Mouse (Mus musculus) adrenal gland, postnatal 14 days (tissue): ENCODE measurements at regions not wholly inside any gene's neighbourhood (a gene's known extent, or its start where the extent isn't known, plus 50 kb on each side); places are given as distances from the start of the nearest gene placed in this dataset.
"Not testable (repeated sequence)": the region's sequence is repeated elsewhere in the genome, so short reads cannot be mapped to it uniquely, and the experiment has no call there.

Source experiments
- DNase-seq: peaks from one replicate; pipeline ENCODE4 v3.0.0; 2021; ENCODE audit warnings: mixed read lengths

DNA sequence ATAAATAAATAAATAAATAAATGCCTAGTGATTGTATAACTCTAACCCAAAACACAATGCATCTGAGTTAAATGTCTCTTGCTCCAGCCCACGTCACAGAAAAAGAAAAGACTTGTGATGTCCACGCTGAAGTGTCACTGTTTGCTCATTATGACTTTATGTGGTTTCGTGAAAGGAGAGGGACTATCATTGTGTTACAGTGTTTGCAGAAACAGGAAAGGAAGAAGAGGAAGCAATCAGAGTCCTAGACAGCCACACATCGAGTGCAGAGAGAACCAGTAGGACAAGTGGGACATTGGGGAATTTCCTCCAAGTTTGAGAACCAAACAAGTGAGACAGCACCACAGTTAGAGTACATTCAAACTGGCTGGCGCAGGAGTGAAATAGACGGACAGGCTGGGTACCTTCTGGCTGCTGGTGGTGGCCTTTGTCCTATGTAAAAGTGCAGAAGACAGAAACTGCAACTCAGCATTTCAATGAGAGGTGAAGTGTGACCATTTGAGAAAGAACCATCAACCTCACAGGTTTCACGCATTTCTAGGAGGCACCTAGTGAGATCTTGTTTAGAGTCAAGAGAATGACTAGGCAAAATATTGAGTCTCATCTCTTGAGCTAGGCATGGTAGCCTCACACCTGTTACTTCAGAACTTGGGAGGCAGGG, 59.6 kb downstream of the Fasl start:
- no peak for DNase-seq

DNA sequence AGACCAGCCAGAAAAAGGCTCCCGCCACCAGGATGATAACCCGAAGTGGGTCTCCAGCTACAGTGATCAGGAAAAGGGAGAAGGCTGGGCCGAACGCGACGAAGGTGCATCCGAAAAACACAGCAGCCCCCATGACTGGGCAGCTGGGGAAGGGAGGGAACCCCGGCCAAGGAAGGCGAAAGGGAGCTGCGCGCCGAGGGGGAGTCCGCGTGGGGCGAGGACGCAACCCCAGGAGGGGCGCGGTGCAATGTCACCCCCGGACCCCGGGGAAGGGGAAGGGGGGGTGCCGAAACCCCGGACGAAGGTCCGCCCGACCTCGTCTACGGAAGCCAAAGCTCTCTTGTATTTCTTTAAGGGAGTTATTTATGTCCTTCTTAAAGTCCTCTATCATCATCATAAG, 60.9 kb downstream of the Fasl start:
- DNase-seq: not testable (repeated sequence)

DNA sequence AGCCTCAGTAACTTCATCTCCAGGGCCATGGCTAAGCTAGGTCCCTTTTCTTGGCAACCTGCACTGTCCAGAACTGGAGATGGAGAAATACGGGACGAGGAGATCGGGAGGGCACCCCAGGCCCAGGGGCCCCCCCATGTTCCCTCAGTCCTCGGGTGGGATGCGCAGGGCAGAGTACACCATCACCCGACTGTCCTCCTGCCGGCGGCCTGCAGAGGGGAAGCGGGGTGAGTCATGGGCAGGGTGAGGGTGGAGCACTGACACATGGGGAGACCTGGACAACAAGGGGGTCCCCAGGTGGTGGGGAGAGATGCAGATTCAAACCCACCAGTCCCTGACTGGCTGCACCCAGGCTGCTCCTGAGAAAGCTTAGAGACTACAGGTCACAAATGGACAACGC, 62.2 kb downstream of the Fasl start:
- DNase-seq: not testable (repeated sequence)

DNA sequence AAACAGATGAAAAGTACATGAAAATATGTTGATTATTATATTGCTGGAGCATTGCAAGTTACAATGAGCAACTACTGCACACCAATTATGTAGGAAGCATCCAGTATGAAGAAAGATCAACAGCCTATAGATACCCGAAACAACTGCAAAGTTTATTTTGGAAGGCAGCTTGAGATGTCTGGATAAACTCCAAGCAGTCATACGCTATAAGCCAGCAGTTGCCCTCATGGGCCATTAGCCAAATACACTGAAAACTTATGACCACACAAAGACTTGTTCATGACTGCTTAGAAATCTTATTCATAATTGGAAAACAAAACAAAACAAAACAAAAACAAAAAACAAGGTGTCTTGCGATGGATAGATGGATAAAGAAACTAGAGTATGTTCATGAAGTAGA, 68.4 kb downstream of the Fasl start:
- no peak for DNase-seq

DNA sequence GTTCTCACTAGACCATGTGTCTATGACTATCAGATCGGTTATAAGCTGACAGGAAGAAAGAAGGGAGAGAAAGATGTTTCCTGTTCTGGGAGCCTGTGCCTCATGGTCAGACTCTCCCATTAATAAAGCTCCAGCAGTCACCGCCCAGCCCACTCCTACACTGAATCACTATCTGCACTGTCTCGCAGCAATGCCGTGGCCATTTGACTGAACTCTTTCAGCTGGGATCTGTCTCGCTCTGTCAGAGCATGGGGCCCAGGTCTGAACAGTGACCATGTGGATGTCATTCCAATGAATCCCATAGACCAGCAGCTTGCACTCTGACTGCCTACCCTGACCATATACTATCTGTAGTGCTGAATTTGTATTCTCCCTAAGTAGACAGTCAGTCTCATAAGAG, 70.0 kb downstream of the Fasl start:
- DNase-seq: peak; percentile 59

DNA sequence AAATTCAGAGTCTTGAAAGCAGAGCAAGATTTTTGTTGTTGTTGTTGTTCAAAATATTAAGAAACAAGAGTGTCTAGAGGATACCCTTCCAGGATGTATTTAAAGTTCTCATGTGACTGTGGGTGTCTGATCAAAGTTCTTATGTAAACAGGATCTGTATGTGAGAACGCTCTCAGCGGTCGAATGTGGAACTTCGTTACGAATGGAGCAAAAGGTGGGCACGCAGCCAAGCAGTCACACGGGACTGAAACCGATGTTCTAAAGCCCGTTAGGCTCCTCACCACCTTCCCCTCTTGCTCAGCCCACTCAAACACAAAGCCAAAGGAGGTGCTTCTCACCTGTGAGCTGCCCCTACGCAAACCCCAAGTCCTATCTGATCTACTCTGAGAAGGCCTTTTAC, 75.4 kb downstream of the Fasl start:
- peak; percentile 75 for DNase-seq

DNA sequence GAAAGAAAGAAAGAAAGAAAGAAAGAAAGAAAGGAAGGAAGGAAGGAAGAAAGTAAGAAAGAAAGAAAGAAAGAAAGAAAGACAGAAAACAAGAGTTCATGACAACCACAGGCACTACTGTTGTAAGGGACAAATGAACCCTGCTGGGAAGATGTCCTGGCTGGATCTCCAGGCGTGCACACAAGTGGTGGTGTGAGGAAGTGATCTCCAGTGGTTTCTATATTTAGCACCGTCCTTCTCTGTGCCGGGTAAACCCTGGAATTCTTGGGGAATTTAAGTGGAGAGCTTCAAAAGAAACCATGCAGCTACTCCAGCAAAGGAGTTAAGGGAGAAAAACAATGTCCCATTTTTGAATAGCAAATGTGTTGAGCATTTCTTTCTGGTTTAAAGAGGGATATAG, 76.0 kb downstream of the Fasl start:
- DNase-seq: no peak

DNA sequence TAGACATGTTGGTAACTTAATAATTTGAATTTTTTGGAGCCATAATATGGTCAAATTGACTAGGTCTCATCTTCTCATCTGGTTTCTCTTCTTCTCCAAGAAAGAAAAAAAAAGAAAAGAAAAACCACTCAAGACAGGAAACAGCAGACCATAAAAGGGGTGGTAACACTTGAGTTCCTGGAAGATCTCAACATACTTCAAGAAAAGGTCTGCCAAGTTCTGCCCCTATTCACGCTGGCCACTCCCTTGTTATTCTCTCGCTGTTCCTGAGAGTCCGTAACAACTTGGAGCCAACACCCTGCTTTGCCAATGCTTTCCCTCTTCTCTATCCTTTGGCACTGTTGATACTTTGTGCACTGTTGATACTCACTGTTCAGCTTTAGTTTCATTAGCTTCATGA, 81.2 kb downstream of the Fasl start:
- no peak for DNase-seq

DNA sequence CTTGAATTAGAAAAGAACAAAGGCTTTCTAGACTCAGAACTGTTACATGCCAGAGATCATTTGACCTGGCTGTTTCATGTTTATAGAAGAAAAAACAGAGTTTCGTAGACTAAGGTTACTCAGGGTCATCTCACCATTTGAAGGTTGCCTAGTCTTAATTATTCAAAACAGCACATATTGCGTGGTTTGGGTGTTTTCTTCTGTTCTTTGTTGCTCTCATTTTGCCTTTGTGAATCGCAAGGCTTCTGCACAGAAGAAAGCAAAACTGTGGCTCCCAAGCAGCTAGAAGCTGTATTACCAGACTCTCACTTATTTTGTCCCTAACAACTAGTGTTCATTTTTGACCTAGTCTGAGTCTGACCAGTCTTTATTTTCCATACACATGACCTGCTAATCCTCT, 83.3 kb downstream of the Fasl start:
- DNase-seq: no peak

DNA sequence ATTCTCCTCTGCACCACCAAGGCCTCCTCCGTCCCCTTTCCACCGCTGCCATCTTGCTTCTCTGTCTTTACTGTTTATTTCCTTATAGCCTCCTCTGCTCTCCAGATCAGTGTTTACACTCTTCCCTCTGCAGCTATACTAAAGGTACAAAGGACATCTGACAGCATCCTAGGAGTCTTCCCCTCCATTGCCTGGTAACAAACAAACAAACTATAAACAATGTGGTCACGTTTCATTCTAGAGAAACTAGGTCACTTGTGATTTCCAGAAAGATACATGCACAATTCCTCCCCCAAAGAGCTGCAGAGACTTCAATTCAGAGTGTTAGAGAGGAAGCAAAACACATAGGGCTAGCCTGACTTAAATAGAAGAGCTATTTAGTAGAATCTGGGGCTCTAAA, 83.8 kb downstream of the Fasl start:
- DNase-seq: no peak

DNA sequence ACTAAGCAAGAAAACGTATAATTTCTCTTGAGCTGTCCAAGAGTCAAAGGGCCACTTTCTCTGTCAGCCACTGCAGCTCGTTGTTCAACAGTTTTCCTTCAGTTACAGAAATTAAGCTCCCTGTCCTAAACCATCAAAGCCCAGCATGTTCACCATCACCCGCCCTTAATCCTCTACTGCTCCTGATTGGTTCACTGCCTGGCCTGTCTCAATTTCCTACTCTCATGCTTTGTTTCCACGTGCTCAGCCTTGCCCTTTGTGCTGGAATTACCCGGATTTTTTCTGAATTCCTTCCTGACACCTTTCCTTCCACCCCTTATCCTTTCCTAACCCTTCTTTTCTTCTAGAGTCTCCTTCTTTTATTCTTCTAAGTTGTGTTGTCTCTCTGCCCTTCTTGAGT, 92.4 kb downstream of the Fasl start:
- no peak for DNase-seq

DNA sequence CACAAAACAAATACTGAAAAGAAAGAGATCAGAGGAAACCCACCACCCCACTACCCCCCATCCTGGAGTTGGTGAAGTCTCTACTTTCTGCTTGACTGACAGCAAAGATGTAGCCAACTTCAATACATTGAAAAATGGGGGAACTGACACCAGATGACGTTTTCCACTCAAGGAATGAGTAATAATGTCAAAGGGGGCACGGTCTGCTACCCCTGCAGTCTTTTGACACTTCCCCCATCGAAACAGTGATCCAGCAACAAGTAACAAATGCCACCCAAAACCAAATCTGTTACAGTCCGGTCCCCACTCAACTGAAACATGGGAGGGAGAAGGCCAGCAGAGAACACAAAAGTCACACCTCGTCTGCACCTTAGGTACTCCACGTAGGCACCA, 94.5 kb downstream of the Fasl start:
- DNase-seq: no peak

DNA sequence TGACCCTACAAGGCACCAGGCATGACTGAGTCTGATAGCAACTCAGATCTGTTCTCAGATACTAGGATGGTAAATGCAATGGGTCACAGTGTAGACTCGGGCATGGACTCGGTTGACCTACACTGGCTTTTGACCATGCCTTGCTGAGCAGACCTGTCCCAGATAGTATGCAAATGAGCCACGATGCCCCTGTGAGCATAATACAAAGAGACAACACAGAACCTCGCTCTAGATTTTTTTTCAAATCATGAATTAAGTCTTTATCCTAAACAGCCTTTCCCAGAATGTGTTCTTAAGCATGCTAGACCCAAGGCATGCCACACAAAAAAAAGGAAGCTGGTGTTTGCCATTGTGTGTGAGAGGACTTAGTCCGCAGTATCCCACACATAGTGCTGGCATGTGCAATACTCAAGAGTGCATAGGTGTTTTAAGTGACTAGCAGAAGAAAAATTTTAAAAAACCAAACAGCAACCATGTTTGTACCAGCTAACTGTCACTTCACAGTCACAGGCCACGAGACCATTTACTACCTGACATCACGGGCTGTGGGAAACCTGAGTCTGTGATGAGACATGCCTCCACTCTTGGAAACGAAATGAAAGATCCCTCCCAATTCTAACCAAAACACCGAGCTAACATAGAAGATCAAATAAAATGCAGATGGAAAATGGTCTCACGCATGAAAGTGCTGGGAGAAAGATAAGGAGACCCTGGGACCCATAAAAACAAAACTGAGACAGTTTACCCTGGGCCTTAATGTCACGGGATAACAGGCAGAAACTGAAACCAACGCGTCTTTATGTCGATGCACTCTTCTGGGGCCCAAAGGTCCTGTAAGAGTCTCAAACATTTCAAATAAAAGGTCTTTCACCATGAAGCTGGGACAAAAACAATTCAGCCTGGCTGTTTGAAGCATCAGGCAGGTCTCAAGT, 95.2 kb downstream of the Fasl start:
- DNase-seq: no peak

DNA sequence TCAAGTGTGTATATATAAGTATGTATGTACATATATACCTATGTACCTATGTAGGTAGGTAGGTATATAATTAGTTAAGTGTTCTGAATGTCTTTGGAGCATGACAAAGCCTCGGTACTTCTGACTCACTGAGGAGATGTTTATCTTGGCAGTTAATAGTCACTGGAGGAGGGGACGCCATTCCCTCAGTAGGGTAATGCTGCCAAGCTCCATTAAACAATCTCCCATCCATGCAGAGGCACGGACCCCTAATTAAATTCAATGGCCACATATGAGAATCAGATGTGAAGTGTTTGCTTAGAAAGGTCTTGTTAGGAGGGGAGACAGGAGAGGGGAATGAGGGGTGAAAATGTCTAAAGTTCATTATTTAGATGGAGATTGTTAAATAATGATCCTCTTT, 99.3 kb downstream of the Fasl start:
- DNase-seq: no peak

DNA sequence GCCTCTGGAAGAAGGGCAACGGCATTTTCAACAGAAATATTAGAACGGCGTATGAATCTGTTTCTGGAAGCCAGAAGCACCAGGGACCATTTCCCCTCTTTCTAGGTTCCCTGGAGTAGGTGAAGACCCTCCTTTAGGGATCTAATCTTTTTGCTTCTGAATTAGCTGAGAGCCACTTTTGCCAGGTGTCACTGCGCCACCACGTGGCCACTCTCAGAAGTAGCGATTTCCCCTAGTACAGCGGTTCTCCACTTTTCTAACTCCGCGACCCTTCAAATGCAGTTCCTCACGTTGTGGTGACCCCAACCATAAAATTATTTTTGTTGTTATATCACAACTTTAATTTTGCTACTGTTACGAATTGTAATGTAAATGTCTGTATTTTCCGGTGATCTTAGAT, 100.7 kb downstream of the Fasl start:
- peak; percentile 64 for DNase-seq

DNA sequence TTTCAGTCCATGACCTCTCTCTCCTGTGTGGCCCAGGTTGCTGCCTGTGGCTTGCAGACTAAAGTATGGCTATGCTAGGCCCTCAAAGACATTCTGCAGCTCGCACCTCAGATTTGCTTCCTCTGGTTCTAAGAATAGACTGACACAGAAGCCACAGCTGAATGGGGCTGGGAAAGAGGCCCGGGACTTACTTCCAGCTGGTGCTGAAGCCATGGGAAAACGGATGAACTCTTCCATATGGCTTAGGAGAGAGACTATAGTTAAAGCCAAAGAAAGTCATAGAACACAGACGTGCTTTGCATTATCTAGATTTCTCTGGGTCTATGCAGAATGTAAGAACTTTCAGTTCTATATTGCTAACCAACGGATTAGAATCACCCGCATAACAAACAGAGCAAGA, 107.7 kb downstream of the Fasl start:
- DNase-seq: no peak

DNA sequence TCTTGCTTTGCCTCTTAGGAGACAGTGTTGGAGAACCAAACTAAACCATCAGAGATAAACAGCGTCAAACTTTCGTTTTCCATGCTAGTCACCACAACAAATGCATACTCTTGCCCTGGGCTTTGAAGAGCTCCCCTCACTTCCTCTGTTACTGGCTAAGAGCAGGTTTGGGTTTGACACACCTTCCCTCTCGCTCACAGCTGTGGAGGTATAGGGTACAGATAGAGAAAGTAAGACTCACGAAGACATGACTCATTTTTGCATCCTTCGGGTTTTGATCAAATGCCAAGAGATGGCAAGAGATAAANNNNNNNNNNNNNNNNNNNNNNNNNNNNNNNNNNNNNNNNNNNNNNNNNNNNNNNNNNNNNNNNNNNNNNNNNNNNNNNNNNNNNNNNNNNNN, 117.4 kb downstream of the Fasl start:
- DNase-seq: no peak

DNA sequence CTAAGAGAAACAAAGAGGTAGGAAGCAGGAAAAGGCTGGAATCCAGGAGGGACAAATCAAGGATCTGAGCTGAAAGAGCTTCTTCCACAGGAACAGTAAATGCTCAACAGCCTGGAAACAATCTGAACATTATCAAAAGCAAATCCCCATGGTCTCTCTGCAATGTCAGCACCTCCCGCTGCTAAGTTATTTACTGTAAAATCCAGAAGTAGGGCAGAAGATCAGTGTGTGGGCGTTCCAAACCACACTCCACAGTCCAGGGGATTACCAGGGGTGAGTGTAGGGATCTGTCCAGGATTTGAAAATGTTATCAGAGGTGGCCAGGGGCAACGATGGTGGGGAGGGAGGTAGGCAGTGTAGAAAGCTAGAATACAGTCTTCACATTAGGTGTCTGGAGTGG, 124.0 kb downstream of the Fasl start:
- no peak for DNase-seq

DNA sequence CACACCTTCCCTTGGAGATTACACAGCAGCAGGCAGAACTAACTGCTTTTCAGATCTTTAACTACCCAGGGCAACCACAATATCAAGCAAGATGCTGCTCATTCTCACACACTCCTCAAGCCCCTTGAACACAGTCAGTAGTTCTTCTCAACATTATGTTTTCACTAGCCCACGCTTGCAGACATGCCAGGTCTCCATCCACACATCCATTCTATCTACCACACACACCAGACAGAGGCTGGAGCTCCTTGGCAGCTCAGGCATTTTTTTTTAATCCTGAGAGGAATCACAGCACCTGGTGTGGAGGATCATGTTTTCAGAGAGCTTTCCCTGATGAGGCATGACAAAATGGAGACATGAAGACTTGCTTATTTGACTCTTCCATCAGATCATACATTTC, 124.9 kb downstream of the Fasl start:
- no peak for DNase-seq

DNA sequence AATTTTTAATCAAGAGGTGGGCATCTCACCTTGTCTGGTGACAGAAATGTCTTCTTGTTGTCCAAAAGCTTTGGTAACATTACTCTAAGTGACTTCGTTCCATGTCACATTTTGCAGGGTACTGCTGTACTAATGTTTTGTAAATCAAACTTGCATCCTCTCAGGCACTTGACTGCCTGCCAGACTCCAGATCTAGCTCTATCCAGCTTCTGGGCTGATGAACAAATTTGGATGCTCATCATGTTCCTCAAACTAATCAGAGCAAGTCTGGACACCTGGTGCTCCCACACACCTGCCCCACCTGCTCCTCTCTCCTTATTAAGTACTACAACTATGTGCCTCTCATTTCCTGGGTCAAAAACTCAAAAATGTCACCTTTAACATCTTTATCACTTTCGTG, 126.1 kb downstream of the Fasl start:
- no peak for DNase-seq

DNA sequence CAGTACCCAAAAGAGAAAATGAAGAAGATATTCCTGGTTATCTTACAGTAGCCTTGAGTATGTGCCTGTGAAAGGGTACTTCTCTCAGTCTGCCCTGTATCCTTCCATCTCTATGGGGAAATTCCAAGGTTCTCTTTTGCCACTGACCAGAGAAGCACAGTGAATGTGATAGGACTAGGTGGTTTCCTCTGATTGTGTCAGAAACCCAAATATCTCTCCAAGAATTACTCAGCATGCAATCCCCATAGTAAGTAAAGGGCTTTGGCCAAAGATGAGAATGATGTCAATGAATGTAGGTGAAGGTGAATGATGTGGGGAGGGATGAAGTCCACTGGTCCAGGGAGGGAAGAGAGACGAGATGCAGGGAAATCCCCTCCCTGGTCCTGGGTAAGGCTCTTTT, 130.8 kb downstream of the Fasl start:
- no peak for DNase-seq

DNA sequence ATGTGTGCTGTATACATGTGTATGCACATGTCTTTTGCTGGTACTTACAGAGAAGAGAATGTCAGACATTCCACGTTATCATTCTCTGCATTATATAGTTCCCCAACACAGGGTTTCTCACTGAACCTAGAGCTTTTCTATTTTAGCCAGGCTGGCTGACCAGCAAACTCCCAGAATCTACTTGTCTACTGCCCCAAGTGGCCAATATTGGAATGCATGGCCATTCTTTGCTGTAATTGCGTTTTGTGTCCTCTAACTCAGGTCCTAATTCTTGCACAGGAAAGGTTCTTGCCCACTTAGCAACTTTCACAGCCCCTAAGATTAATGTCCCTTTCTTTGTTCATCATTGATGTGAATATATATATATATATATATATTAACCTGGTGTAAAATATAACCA, 138.9 kb downstream of the Fasl start:
- no peak for DNase-seq

DNA sequence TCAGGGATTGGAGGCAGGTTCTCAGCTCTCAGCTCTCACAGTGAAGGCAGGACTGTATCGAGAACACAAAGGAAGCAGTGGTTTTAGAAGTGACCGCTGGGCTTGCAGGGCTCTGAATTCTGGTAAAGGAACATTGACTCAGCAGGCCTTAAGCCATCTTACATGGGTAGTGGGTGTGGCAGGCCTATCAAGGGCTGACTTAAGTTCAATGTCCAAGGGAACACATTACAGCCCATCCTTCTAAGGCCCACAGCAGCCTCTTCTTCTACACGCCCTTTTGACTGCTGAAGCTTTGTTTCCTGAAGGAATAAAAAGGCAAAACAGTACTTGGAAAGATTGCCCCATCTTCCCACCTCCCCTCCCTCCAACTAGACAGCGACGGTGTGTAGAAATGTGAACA, 137.6 kb downstream of the Tnfsf18 start:
- no peak for DNase-seq

DNA sequence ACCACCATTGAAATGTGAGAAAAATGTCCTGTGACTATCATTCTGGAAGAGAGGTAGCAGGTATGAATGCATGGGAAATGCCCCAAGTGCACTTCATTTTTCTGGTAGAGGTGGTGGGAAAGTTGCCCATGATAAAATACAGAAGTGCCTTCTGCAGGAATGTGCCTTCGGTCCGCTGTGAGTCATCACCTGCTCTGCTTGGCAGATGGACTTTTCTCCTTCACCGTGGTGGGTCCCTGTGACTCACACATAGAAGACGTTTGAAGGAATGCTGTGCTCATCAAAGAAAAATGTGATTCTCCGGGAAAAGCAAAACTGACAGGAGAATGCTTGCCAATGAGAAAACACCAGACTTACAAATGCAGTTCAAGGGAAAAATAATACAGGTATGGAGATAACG, 126.8 kb downstream of the Tnfsf18 start:
- DNase-seq: peak; percentile 23
